Mouse (Mus musculus) embryonic facial prominence, embryonic 13.5 days (tissue): ENCODE measurements around the gene Abhd11. TPM values are rescaled to one million over a fixed set of nuclear protein-coding genes. Genes with fewer than 3 reads are reported as not detected.

Experiments
- ATAC-seq: fragments of 200-750 bp; cut with Nextera tagmentation; 2 replicates; pipeline ENCODE4 v1.8.0; 2017; ENCODE audit warnings: low read depth; ENCODE audit not compliant: insufficient number of reproducible peaks, insufficient read depth, low FRiP score, low TSS enrichment
- H3K27ac ChIP-seq: fragments of 300-500 bp; sonication (generic); 2 replicates; pipeline ENCODE4 v1.5.1; 2015; ENCODE audit warnings: moderate library complexity, mild to moderate bottlenecking, inconsistent platforms
- H3K27me3 ChIP-seq: fragments of 300-500 bp; sonication (generic); 2 replicates; pipeline ENCODE4 v1.6.1; 2015; ENCODE audit warnings: mild to moderate bottlenecking, inconsistent platforms
- H3K36me3 ChIP-seq: fragments of 300-500 bp; sonication (generic); 2 replicates; pipeline ENCODE4 v1.6.1; 2015; ENCODE audit warnings: mild to moderate bottlenecking, inconsistent platforms
- H3K4me1 ChIP-seq: fragments of 300-500 bp; sonication (generic); 2 replicates; pipeline ENCODE4 v1.6.1; 2015; ENCODE audit warnings: inconsistent platforms
- H3K4me2 ChIP-seq: fragments of 300-500 bp; sonication (generic); 2 replicates; pipeline ENCODE4 v1.6.1; 2015; ENCODE audit warnings: moderate library complexity, mild to moderate bottlenecking, inconsistent platforms
- H3K4me3 ChIP-seq: fragments of 300-500 bp; sonication (generic); 2 replicates; pipeline ENCODE4 v1.5.1; 2015; ENCODE audit warnings: mild to moderate bottlenecking, inconsistent platforms
- H3K9ac ChIP-seq: fragments of 300-500 bp; sonication (generic); 2 replicates; pipeline ENCODE4 v1.6.1; 2015; ENCODE audit warnings: mild to moderate bottlenecking, inconsistent platforms
- H3K9me3 ChIP-seq: fragments of 300-500 bp; sonication (generic); 2 replicates; pipeline ENCODE4 v1.6.1; 2016; ENCODE audit warnings: inconsistent platforms
- WGBS: fragments of 180-500 bp; shearing (Covaris S2); methylation state at CpG from one replicate; pipeline ENCODE4 v1.1.7; 2015; ENCODE audit warnings: mixed read lengths; 5-methylcytosine and 5-hydroxymethylcytosine counted together
- polyA plus RNA-seq: library from polyadenylated mRNA; unstranded; fragments of >200 nt; fragmentation: Nextera tagmentation; extraction: Ambion mirVana; gene quantifications from 2 replicates; pipeline ENCODE4 v1.2.1, GENCODE M21; 2015

The Abhd11 gene
- polyA plus RNA-seq, 1 experiment from 2014 or later = 59.4 TPM

DNA sequence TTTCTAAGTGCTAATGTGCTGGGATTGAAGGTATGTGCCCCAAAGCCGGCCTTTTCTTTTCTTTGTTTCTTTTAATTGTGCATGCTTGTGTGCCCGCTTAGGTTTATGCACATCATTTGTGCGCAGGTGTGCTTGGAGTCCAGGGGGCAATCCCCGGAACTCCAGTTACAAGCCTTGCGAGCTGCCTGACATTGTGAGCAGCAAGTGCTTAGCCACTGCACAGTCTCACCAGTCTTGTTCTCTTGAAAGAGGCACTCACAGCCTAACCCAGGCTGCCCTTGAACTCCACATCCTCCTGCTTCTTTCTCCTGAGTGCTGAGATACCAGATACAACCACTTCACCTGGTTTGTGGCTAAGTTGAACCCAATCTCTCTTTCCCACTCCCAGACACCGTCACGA, 35.4 kb upstream of the Abhd11 start:
- Histone ChIP-seq H3K4me2 (no peak overlapping the region), H3K9me3 (no peaks in the 10 kb centered on the region; the same call in 1 of the 2 replicates), H3K36me3 (no peaks in the 10 kb centered on the region), H3K4me1 (no peaks in the 10 kb centered on the region), H3K9ac (no peak overlapping the region), H3K27me3 (0 out of 2 replicates have a peak, but pooled peaks cover under 1% of the 10 kb centered on the region), H3K27ac (no peak overlapping the region), H3K4me3 (no peak overlapping the region)
- WGBS = 83% methylated on average over 7 of the region's 7 CpGs
- ATAC-seq = no peak

DNA sequence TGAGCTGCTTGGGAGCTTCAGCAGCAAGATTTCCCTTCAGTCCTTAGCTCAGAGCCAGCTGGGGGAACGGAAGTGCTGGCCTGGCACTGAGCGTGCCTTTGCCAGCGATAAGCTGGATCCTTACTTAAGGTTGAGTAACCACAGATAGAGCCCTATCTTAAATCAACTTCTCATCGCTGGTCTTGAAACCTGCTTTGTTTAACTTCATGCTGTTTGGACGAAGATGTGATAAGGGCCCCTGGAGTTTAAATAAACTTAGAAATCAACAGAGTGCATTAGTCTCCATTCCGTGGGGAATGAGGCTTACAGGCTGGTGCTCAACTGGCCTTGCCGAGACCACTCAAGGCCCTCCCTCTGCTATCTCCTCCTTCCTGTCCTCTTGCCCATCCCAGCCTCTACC, 34.7 kb upstream of the Abhd11 start:
- no peaks in the 10 kb centered on the region for H3K4me1 ChIP-seq
- no peak overlapping the region for H3K4me2 ChIP-seq
- H3K27ac ChIP-seq = no peak overlapping the region
- no peak overlapping the region for H3K4me3 ChIP-seq
- no peak for ATAC-seq
- no peaks in the 10 kb centered on the region; the same call in 1 of the 2 replicates for H3K9me3 ChIP-seq
- H3K36me3 ChIP-seq = no peaks in the 10 kb centered on the region
- 69% methylated on average over 7 of the region's 7 CpGs for WGBS
- no peak overlapping the region for H3K9ac ChIP-seq
- no peaks in the 10 kb centered on the region for H3K27me3 ChIP-seq

- Histone ChIP-seq H3K9me3 (no peaks in the 10 kb centered on the region; the same call in 1 of the 2 replicates), H3K36me3 (no peaks in the 10 kb centered on the region), H3K27me3 (no peaks in the 10 kb centered on the region), H3K27ac (no peak overlapping the region), H3K4me3 (no peak overlapping the region), H3K4me2 (no peak overlapping the region), H3K9ac (no peak overlapping the region), H3K4me1 (no peaks in the 10 kb centered on the region)
- WGBS = 58% methylated on average over 2 of the region's 2 CpGs
- ATAC-seq = no peak
These were observed 34.0 kb upstream of the Abhd11 start for GRCm38 (mm10) chr5:134974921-134975320.

DNA sequence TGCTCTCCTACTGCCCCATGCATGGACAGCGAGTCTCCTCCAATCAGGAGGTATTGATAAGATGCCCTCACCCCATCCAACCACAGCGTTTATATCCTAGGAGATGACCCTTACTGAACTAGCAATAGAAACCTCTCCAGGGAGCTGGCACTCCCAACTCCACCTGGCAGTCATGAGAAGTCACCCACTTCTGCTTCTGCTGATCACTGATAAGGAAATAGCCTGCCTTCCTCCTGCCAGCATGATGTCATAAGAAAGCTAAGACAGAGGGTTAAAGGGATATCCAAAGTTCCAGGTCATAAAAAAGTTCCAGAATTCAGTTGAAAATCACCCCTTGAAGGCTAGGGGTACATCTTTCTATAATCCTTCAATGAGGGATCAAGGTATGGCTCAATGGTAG, 32.8 kb upstream of the Abhd11 start:
- no peak overlapping the region for H3K27ac ChIP-seq
- no peak overlapping the region for H3K4me2 ChIP-seq
- no peaks in the 10 kb centered on the region for H3K4me1 ChIP-seq
- H3K27me3 ChIP-seq = no peaks in the 10 kb centered on the region
- H3K4me3 ChIP-seq = no peak overlapping the region
- ATAC-seq = no peak
- H3K36me3 ChIP-seq = no peaks in the 10 kb centered on the region
- WGBS = 90% methylated on average over 2 of the region's 2 CpGs
- no peak overlapping the region for H3K9ac ChIP-seq
- H3K9me3 ChIP-seq = no peaks in the 10 kb centered on the region

DNA sequence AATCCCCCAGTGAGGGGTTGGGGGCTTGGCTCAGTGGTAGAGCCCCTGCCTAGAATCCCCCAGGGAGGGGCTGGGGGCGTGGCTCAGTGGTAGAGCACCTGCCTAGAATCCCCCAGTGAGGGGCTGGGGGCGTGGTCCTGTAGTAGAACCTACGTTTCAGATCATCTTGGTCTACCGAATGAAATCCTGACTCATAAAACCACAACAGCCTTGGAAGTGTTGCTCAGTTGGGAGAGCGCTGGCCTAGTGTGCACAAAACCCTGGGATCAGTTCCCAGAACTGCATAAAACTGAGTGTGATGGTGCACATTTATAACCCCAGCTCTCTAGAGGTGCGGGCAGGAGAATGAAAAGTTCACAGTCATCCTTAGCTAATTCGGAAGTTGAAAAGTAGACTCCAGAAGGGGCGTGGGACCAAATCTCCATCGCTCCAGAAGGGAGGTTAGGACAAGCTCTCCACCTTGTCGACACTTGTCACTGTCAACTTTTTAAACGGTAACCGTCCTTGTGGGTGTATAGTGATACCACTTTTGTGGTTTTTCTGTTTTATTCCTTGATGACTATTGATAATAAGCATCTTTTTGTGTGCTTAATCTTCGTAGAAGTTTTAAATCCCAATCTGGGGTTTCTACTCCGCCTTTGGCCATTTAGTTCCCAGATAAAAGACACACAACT, 32.2 kb upstream of the Abhd11 start:
- no peaks in the 10 kb centered on the region for H3K36me3 ChIP-seq
- no peak overlapping the region for H3K4me2 ChIP-seq
- no peak overlapping the region for H3K27ac ChIP-seq
- WGBS = 83% methylated on average over 14 of the region's 14 CpGs
- H3K9ac ChIP-seq = no peak overlapping the region
- H3K4me3 ChIP-seq = no peak overlapping the region
- H3K27me3 ChIP-seq = no peaks in the 10 kb centered on the region
- H3K9me3 ChIP-seq = no peaks in the 10 kb centered on the region
- H3K4me1 ChIP-seq = no peaks in the 10 kb centered on the region
- ATAC-seq = no peak

GRCm38 (mm10) chr5:134977837-134978236, 31.1 kb upstream of the Abhd11 start:
- ATAC-seq = no peak
- Histone ChIP-seq H3K4me3 (no peak overlapping the region), H3K4me2 (no peak overlapping the region), H3K36me3 (no peaks in the 10 kb centered on the region), H3K4me1 (no peaks in the 10 kb centered on the region), H3K9ac (no peak overlapping the region), H3K27ac (no peak overlapping the region), H3K27me3 (no peaks in the 10 kb centered on the region), H3K9me3 (no peaks in the 10 kb centered on the region)
- 86% methylated on average over 4 of the region's 4 CpGs for WGBS

- H3K4me3 ChIP-seq = no peak overlapping the region
- no peaks in the 10 kb centered on the region for H3K9me3 ChIP-seq
- no peak overlapping the region for H3K4me2 ChIP-seq
- H3K4me1 ChIP-seq = peaks cover 12% of the 10 kb centered on the region
- 53% methylated on average over 10 of the region's 10 CpGs for WGBS
- no peak overlapping the region for H3K9ac ChIP-seq
- no peak overlapping the region for H3K27ac ChIP-seq
- H3K27me3 ChIP-seq = peaks cover 29% of the 10 kb centered on the region
- no peak for ATAC-seq
- no peaks in the 10 kb centered on the region for H3K36me3 ChIP-seq
These were observed 27.8 kb upstream of the Abhd11 start for GRCm38 (mm10) chr5:134981149-134981548.

DNA sequence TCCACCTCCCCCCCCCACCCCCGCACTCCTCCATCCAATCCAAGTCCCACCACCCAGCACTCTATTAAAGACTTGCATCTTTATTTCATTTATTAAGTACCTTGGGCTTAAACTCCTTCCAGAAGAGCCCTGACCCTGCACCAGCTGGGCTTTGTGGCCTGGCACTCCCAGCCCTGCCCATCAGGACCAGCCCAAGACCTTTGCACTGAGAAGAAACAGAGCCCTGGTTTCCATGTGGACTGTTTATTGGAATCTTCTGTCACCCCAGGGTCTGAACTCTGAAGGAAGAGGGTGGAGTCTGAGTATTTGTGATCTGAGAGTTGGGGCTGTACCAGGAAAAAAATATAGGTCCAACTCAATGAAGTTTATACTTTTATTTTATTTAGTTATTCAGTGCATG, 25.8 kb upstream of the Abhd11 start:
- peaks cover 48% of the 10 kb centered on the region for H3K27me3 ChIP-seq

DNA sequence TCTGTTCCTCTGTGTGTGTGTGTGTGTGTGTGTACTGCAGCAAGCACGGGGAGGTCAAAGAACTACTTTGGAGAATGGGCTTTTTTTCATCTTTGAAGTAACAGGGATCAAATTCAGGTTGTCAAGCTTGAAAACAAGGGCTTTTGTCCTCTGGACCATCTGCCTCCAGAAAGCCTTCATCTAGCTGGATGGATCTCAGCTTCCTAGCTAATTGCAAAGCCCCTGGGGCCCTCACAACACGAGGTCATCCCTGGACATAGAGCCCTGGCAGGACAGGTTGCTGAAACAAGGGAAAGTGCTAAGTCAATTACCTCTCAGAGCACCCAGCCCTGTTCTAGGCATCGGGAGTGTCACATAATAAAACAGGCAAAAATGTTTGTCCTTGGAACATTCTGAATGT, 25.2 kb upstream of the Abhd11 start:
- Histone ChIP-seq H3K27ac (no peak overlapping the region), H3K9ac (no peak overlapping the region), H3K9me3 (no peaks in the 10 kb centered on the region), H3K4me2 (no peak overlapping the region), H3K4me3 (no peak overlapping the region), H3K4me1 (peaks cover 23% of the 10 kb centered on the region), H3K36me3 (no peaks in the 10 kb centered on the region), H3K27me3 (peaks cover 53% of the 10 kb centered on the region)
- ATAC-seq = no peak
- 9% methylated on average over 3 of the region's 3 CpGs for WGBS

More for the DNA sequence above, 25.8 kb upstream of the Abhd11 start:
- WGBS = 60% methylated on average over 1 of the region's 1 CpGs
- Histone ChIP-seq H3K4me3 (no peak overlapping the region), H3K9me3 (no peaks in the 10 kb centered on the region), H3K9ac (no peak overlapping the region), H3K4me1 (peaks cover 23% of the 10 kb centered on the region), H3K27ac (no peak overlapping the region), H3K36me3 (no peaks in the 10 kb centered on the region), H3K4me2 (no peak overlapping the region)
- no peak for ATAC-seq

GRCm38 (mm10) chr5:134985633-134986297, 23.2 kb upstream of the Abhd11 start, which contains the start of gene Cldn3:
TSS of gene Cldn3 (plus strand) at chr5:134986214.
- H3K36me3 ChIP-seq = no peaks in the 10 kb centered on the region
- under 1% methylated on average over 25 of the region's 25 CpGs for WGBS
- H3K27me3 ChIP-seq = peaks cover 66% of the 10 kb centered on the region
- peak within 1 kb of the TSS; percentile 61 for H3K9ac ChIP-seq
- ATAC-seq = peak; percentile 69
- peak within 1 kb of the TSS; percentile 68 for H3K27ac ChIP-seq
- H3K9me3 ChIP-seq = no peaks in the 10 kb centered on the region
- H3K4me2 ChIP-seq = peak within 1 kb of the TSS; percentile 57
- H3K4me3 ChIP-seq = peak within 1 kb of the TSS; percentile 38
- H3K4me1 ChIP-seq = peaks cover 27% of the 10 kb centered on the region

DNA sequence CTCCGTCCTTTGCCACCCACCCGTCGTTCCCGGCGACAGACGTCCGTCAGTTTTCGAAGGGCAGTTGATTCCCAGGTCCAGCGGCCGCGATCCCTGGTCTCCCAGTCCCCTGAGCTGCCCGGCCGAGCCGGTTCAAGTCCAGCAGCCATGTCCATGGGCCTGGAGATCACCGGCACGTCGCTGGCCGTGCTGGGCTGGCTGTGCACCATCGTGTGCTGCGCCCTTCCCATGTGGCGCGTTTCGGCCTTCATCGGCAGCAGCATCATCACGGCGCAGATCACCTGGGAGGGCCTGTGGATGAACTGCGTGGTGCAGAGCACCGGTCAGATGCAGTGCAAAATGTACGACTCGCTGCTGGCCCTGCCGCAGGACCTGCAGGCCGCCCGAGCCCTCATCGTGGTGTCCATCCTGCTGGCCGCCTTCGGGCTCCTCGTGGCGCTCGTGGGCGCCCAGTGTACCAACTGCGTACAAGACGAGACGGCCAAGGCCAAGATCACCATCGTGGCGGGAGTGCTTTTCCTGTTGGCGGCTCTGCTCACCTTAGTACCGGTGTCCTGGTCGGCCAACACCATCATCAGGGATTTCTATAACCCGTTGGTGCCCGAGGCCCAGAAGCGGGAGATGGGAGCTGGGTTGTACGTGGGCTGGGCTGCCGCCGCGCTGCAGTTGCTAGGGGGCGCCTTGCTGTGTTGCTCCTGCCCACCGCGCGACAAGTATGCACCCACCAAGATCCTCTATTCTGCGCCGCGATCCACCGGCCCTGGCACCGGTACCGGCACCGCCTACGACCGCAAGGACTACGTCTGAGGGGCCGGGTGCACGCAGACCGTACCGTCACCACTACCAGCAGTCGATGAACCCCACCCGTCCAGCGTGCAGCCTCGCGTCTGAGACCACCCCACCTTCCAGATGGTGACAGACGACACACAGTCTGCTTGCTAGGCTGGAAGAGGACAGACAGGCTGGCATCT, 22.4 kb upstream of the Abhd11 start:
- Histone ChIP-seq H3K4me1 (peaks cover 27% of the 10 kb centered on the region), H3K27me3 (peaks cover 66% of the 10 kb centered on the region), H3K9me3 (no peaks in the 10 kb centered on the region), H3K4me3 (peak overlapping the region; percentile 38), H3K27ac (peak overlapping the region; percentile 68), H3K9ac (peak overlapping the region; percentile 61), H3K36me3 (no peaks in the 10 kb centered on the region), H3K4me2 (peak overlapping the region; percentile 57)
- 2% methylated on average over 79 of the region's 79 CpGs for WGBS
- ATAC-seq = no peak
